Mouse (Mus musculus) stomach, embryonic 16.5 days (tissue): Measurements from ENCODE around the gene Tmem80. TPM values are rescaled to one million over a fixed set of nuclear protein-coding genes. Genes with fewer than 3 reads are reported as not detected.

Source experiments
- ATAC-seq: fragments of 200-750 bp; cut with Nextera tagmentation; 2 replicates; pipeline ENCODE4 v1.8.0; 2017; ENCODE audit warnings: moderate number of reproducible peaks, moderate TSS enrichment; ENCODE audit not compliant: insufficient read depth, low FRiP score
- H3K27ac ChIP-seq: fragments of 300-500 bp; sonication (generic); 2 replicates; pipeline ENCODE4 v1.5.1; 2014; ENCODE audit warnings: low read length
- H3K27me3 ChIP-seq: fragments of 300-500 bp; sonication (generic); 2 replicates; pipeline ENCODE4 v1.6.1; 2014; ENCODE audit warnings: low read length, control low read depth, mixed read lengths; ENCODE audit not compliant: control insufficient read depth, insufficient read depth
- H3K36me3 ChIP-seq: fragments of 300-500 bp; sonication (generic); 2 replicates; pipeline ENCODE4 v1.6.1; 2014; ENCODE audit warnings: low read length; ENCODE audit not compliant: control insufficient read depth, insufficient read depth
- H3K4me1 ChIP-seq: fragments of 300-500 bp; sonication (generic); 2 replicates; pipeline ENCODE4 v1.6.1; 2014; ENCODE audit warnings: low read length, control low read depth, mixed read lengths; ENCODE audit not compliant: control insufficient read depth, insufficient read depth
- H3K4me2 ChIP-seq: fragments of 300-500 bp; sonication (generic); 2 replicates; pipeline ENCODE4 v1.6.1; 2014; ENCODE audit warnings: low read depth, low read length, mixed read lengths
- H3K4me3 ChIP-seq: fragments of 300-500 bp; sonication (generic); replicated peaks from 2 replicates; pipeline ENCODE4 v1.5.1; 2014; ENCODE audit warnings: mild to moderate bottlenecking, low read length
- H3K9ac ChIP-seq: fragments of 300-500 bp; sonication (generic); 2 replicates; pipeline ENCODE4 v1.6.1; 2014; ENCODE audit warnings: low read length
- H3K9me3 ChIP-seq: fragments of 300-500 bp; sonication (generic); replicated peaks from 2 replicates; pipeline ENCODE4 v1.6.1; 2016; ENCODE audit warnings: low read length, control low read depth; ENCODE audit not compliant: control insufficient read depth
- WGBS: fragments of 180-500 bp; shearing (Covaris S2); extraction: QIAGEN DNeasy Blood & Tissue Kit; methylation state at CpG from one replicate; pipeline ENCODE4 v1.1.7; 2014; 5-methylcytosine and 5-hydroxymethylcytosine counted together
- polyA plus RNA-seq: library from polyadenylated mRNA; unstranded; fragments of >200 nt; fragmentation: Nextera tagmentation; extraction: Ambion mirVana; gene quantifications from 2 replicates; pipeline ENCODE4 v1.2.1, GENCODE M21; 2015

Gene Tmem80
- polyA plus RNA-seq, 1 experiment from 2014 or later = 35.9 TPM

GRCm38 (mm10) chr7:141315974-141316373 is 11.6 kb upstream of the Tmem80 start:
- 78% methylated on average over 5 of the region's 5 CpGs for WGBS
- H3K4me3 ChIP-seq = no peak overlapping the region
- no peak overlapping the region for H3K27ac ChIP-seq
- peak; percentile 53; the same call in 1 of the 2 replicates for ATAC-seq
- no peaks in the 10 kb centered on the region for H3K4me1 ChIP-seq
- H3K36me3 ChIP-seq = peaks cover 31% of the 10 kb centered on the region
- no peaks in the 10 kb centered on the region for H3K27me3 ChIP-seq
- H3K9me3 ChIP-seq = no peaks in the 10 kb centered on the region
- H3K9ac ChIP-seq = no peak overlapping the region
- H3K4me2 ChIP-seq = no peak overlapping the region

DNA sequence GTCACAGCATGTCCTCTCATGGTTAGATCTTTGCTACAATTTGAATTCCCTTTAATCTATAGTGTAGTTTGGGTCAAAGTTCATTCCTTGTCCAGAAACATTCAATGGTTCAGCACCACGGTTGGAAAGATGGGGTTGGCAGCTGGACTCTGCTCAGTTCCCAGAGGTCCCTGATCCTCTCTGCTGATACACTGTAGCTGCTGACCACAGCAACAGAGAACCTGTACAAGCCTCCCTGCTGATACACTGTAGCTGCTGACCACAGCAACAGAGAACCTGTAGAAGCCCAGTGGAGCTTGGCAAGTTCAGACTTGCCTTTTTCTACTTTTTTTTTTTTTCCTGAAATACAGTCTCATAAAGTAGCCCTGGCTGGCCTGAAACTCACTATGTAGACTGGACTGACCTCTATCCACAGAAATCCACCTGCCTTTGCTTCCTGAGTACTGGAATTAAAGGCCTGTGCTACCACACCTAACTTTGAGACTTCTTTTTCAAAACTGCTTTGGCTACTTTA is 9.9 kb upstream of the Tmem80 start:
- Histone ChIP-seq H3K4me3 (no peak overlapping the region), H3K27ac (no peak overlapping the region), H3K27me3 (no peaks in the 10 kb centered on the region), H3K4me1 (no peaks in the 10 kb centered on the region), H3K36me3 (peaks cover 31% of the 10 kb centered on the region), H3K9ac (no peak overlapping the region), H3K4me2 (no peak overlapping the region), H3K9me3 (no peaks in the 10 kb centered on the region)
- 88% methylated on average over 1 of the region's 1 CpGs for WGBS
- ATAC-seq = no peak

- Histone ChIP-seq H3K4me2 (no peak overlapping the region), H3K36me3 (peaks cover 24% of the 10 kb centered on the region), H3K9me3 (no peaks in the 10 kb centered on the region), H3K27me3 (no peaks in the 10 kb centered on the region), H3K4me1 (no peaks in the 10 kb centered on the region), H3K4me3 (no peak overlapping the region), H3K9ac (no peak overlapping the region), H3K27ac (no peak overlapping the region)
- 67% methylated on average over 2 of the region's 2 CpGs for WGBS
- ATAC-seq = no peak
Measured at GRCm38 (mm10) chr7:141319446-141319845, 8.1 kb upstream of the Tmem80 start.

- 0 out of 2 replicates have a peak overlapping the region, but pooled peaks have one; percentile 11 for H3K9ac ChIP-seq
- H3K4me3 ChIP-seq = no peak overlapping the region
- no peak overlapping the region for H3K4me2 ChIP-seq
- H3K36me3 ChIP-seq = peaks cover 13% of the 10 kb centered on the region
- no peak overlapping the region for H3K27ac ChIP-seq
- ATAC-seq = no peak
- WGBS = 82% methylated on average over 1 of the region's 1 CpGs
- H3K27me3 ChIP-seq = no peaks in the 10 kb centered on the region
- H3K9me3 ChIP-seq = no peaks in the 10 kb centered on the region
- H3K4me1 ChIP-seq = peaks cover 22% of the 10 kb centered on the region
Measured at GRCm38 (mm10) chr7:141324686-141325085, 2.9 kb upstream of the Tmem80 start.

- WGBS = 3% methylated on average over 35 of the region's 35 CpGs
- Histone ChIP-seq H3K36me3 (peaks cover 3% of the 10 kb centered on the region; the same call in 1 of the 2 replicates), H3K4me2 (peak overlapping the region; percentile 89), H3K4me1 (peaks cover 22% of the 10 kb centered on the region), H3K9me3 (no peaks in the 10 kb centered on the region), H3K4me3 (peak overlapping the region; percentile 74), H3K9ac (peak overlapping the region; percentile 99), H3K27ac (peak overlapping the region; percentile 100), H3K27me3 (no peaks in the 10 kb centered on the region)
- peak; percentile 0; the same call in 1 of the 2 replicates for ATAC-seq
Measured at GRCm38 (mm10) chr7:141326546-141327446, 743 bp upstream of the Tmem80 start.

- H3K27me3 ChIP-seq = no peaks in the 10 kb centered on the region
- peaks cover 22% of the 10 kb centered on the region for H3K4me1 ChIP-seq
- H3K27ac ChIP-seq = peak overlapping the region; percentile 100
- peak overlapping the region; percentile 74 for H3K4me3 ChIP-seq
- H3K4me2 ChIP-seq = peak overlapping the region; percentile 89
- 11% methylated on average over 24 of the region's 24 CpGs for WGBS
- peak overlapping the region; percentile 99 for H3K9ac ChIP-seq
- H3K9me3 ChIP-seq = no peaks in the 10 kb centered on the region
- H3K36me3 ChIP-seq = 0 out of 2 replicates have a peak, but pooled peaks cover 5% of the 10 kb centered on the region
- peak; percentile 0; the same call in 1 of the 2 replicates for ATAC-seq
Measured at GRCm38 (mm10) chr7:141328373-141328990, 943 bp downstream of the Tmem80 start.

GRCm38 (mm10) chr7:141330706-141331105 is 3.2 kb downstream of the Tmem80 start:
- Histone ChIP-seq H3K27me3 (no peaks in the 10 kb centered on the region), H3K27ac (no peak overlapping the region), H3K4me2 (no peak overlapping the region), H3K9me3 (no peaks in the 10 kb centered on the region), H3K36me3 (0 out of 2 replicates have a peak, but pooled peaks cover 5% of the 10 kb centered on the region), H3K4me3 (no peak overlapping the region), H3K4me1 (peaks cover 19% of the 10 kb centered on the region), H3K9ac (no peak overlapping the region)
- ATAC-seq = no peak

DNA sequence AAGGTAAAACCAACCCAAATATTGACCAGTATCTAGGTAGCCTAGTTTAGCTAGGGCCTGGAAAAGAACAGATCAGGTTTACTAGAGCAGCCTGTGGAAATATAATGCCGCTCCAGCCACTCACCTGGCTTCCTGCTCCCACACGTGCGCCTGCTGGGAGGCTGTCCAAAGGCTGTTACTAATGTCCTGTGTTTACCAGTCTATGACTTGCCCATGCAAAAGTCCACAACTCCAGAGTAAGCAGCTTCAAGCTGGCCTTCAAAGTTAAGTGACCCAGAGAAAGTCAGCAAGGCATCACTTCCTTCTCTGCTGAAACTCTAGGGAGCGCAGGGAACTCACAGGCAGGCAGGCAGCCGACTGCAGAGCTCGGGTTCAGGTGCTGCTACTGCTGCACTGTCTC is 4.5 kb downstream of the Tmem80 start:
- WGBS = 73% methylated on average over 6 of the region's 6 CpGs
- Histone ChIP-seq H3K4me1 (peaks cover 7% of the 10 kb centered on the region), H3K27me3 (no peaks in the 10 kb centered on the region), H3K4me2 (no peak overlapping the region), H3K4me3 (no peak overlapping the region), H3K9me3 (no peaks in the 10 kb centered on the region), H3K27ac (no peak overlapping the region), H3K36me3 (0 out of 2 replicates have a peak, but pooled peaks cover 5% of the 10 kb centered on the region), H3K9ac (peak overlapping the region; percentile 27; the same call in 1 of the 2 replicates)
- ATAC-seq = no peak
